Mouse (Mus musculus) G1E (cell line): ENCODE measurements around the gene Cnnm3.

Experiments
- CTCF ChIP-seq: IDR thresholded peaks from 2 replicates; pipeline ENCODE4 v1.5.1; 2012; ENCODE audit warnings: low read depth, low read length, inconsistent platforms, mixed read lengths
- GATA1 ChIP-seq: IDR thresholded peaks from 2 replicates; pipeline ENCODE4 v1.6.1; 2012; ENCODE audit warnings: borderline replicate concordance, low read length, inconsistent platforms, mixed read lengths

GRCm38 (mm10) chr1:36555798-36556395 lies 44.2 kb downstream of the Cnnm3 start:
- TF ChIP-seq CTCF: no peak
- no peak for TF ChIP-seq GATA1
